Mouse (Mus musculus): ENCODE measurements around the gene Syt7.

The Syt7 gene

DNA sequence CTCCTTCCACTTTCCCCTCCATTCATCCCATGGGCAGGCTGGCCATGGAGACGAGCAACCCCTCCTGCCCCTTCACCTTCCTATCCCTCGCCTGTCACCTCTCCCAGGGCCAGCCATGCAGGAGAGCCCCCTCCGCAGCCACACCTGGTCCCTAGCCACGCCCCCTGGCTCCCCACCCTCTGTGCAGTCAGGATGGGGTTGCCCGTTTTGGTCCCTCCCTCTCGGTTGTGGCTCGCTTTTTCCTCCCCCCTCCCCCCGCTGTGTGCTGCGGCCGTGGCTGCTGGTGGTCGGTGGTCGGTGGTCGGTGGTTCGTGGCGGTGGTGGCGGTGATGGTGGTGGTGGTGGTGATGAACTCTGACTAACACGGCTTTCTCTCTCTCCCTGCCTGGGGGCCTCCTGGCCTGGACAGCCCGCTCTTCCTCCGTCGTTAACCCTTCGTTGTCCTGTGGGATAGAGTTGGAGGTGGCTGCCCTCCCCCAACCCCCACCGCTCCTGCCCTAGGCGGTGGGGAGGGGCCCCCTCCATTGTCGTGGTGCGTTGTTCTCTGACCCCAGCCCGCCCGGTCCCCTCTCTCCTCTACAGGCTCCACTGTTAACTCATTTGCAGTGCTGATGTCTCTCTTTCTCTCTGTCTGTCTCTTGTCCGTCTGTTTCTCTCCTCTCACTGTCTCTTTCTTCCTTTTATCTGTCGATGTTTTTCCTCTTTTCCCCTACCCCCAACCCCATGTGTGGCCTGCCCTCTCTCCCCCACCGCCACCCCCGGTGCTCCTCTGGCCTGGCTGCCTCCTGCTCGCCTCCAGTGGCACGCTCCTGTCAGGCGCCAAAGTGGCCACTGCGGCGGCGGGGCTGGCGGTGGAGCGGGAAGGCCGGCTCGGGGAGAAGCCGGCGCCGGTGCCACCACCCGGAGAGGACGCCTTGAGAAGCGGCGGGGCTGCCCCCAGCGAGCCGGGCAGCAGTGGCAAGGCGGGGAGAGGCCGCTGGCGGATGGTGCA is 33.4 kb downstream of the Syt7 start:
- no peak for DNase-seq (ENCODE audit: low read depth, low spot score)

- DNase-seq (ENCODE audit: low read depth, low spot score) = no peak
These were observed 35.9 kb downstream of the Syt7 start for GRCm38 (mm10) chr19:10424751-10425150.

DNA sequence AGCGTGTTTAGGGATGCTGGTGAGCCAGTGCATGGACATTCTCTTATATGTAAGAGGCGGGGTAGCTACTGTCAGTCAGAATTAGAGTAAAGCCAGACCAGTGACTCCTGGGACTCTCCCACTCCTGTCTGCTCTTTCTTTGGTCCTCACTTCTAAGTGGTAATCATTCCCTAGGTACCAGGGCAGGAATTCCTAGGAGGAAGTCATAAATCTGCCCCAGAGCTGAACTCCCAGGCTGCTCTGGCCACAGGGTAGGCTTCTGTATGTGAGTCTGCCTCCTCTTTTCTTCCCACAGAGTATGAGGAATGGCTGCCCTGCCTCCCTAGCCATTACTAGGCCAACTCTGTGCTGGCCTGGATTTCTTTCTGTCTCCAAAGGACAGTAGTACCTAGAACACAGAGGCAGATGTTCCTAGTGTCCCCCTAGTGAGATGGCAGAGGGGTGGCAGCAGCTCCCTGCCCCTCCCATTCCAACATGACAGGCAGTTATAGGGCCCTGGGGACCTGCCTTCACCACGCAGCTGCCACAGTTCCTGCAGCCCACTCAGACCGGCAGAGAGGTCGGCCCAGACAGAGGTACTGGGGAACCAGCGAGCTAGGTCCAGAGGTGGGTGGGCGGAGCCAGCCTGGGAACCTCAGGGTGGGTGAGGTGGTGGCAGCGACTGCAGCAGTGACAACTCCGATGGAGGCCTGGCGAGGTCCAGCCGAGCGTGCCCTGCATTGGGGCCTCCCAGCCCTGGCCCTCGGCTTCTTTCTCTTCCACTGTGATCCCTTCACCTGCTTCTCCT is 36.8 kb downstream of the Syt7 start:
- DNase-seq (ENCODE audit: low read depth, low spot score) = no peak

GRCm38 (mm10) chr19:10426312-10426711 is 37.4 kb downstream of the Syt7 start:
- no peak for DNase-seq (ENCODE audit: low read depth, low spot score)

- no peak for DNase-seq (ENCODE audit: low read depth, low spot score)
These were observed 37.9 kb downstream of the Syt7 start for GRCm38 (mm10) chr19:10426793-10427192.

GRCm38 (mm10) chr19:10427431-10427830 is 38.5 kb downstream of the Syt7 start:
- no peak for DNase-seq (ENCODE audit: low read depth, low spot score)

DNA sequence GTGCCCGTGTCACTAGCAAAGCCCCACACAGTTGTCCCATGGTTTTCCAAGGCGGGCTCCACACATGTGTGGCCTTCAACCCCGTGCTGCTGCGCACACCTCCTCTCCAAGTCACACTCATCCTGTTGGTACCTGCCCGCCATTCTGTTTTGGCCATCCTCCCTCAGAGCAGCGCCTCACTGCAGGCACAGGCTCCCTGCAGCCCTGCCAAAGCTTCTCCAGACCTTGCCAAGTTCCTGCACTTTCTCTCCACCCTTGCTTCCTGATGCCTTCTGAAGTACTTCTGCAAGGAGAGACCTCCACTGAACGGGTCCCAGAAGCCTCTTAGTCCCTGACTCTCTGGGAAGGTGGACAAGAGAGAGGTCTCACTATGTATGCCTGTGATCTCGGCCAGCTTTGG is 40.5 kb downstream of the Syt7 start:
- no peak for DNase-seq (ENCODE audit: low read depth, low spot score)

GRCm38 (mm10) chr19:10431410-10431809 is 42.5 kb downstream of the Syt7 start:
- no peak for DNase-seq (ENCODE audit: low read depth, low spot score)

- no peak for DNase-seq (ENCODE audit: low read depth, low spot score)
These were observed 43.0 kb downstream of the Syt7 start for GRCm38 (mm10) chr19:10431841-10432240.

- DNase-seq (ENCODE audit: low read depth, low spot score) = no peak
These were observed 44.3 kb downstream of the Syt7 start for GRCm38 (mm10) chr19:10433225-10433624.

DNA sequence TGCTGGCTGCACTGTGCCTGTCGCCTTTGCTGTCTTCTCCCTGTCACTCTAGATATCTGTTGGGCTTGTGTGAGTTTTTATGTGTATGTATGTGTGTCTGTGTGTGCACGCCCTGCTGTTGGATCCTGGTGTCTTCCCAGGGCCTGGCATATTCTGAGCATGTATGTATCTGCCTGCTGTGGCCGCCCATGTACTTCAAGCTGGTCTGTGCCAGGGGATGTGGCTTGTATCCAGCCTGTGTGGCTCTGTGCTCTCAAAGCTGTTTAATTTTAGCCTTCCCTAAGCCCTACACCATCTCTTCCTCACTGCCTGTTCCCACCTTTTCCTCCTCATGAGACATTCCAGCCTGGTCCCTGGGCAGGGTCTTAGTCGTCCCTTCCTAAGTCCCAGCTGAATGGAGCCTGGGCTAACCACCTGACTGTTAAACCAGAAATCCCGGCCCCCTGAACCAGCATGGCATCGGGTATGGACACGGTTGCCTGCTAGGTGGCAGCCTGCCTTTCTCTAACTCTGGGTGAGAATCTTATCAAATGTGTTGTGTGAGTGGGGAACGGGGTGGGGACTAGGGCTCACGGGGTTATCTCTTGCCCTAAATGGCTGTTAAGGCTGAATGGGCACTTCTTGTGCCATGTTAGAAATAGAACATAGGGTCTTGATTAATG is 45.1 kb downstream of the Syt7 start:
- no peak for DNase-seq (ENCODE audit: low read depth, low spot score)

DNA sequence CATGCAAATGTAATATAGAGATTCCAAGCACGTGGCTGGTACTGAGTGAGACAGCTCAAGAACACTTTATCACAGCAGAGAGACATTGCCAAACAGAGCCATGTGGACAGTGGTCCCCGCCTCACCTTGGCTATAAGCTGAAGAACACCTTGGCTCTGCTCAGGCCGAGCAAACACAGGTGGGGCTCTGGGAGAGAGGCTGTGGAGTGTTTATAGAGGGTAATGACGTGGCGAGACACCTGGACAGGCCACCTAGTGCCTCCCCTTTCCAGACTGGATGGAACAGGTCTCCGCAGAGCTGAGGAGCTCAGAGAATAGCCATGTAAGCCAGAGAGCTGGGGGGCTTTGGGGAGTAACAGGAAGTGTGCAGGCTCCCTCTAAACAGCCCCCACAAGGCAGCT is 46.0 kb downstream of the Syt7 start:
- DNase-seq (ENCODE audit: low read depth, low spot score) = no peak

- peak; percentile 71 for DNase-seq (ENCODE audit: low read depth, low spot score)
These were observed 47.0 kb downstream of the Syt7 start for GRCm38 (mm10) chr19:10435908-10436307.

GRCm38 (mm10) chr19:10436726-10437125 is 47.8 kb downstream of the Syt7 start:
- peak; percentile 13 for DNase-seq (ENCODE audit: low read depth, low spot score)

DNA sequence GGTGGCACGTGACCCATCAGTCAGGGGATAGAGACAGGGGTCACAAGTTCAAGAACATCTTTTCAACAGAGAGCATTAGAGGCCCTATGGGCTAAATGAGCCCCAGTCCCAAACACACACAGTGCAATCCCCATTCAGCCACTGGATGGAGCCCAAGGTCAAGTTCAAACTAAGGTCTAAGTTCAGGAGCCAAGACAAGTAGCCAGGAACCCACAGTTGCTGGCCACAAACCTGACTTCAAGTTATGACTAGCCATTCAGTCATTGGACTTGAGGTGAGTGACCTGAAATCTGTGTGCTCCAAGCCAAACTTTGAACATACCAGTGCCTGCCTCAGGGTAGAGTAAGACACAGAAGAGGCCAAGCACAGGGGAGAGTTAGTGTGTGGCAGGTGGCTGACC is 48.6 kb downstream of the Syt7 start:
- DNase-seq (ENCODE audit: low read depth, low spot score) = peak; percentile 7

DNA sequence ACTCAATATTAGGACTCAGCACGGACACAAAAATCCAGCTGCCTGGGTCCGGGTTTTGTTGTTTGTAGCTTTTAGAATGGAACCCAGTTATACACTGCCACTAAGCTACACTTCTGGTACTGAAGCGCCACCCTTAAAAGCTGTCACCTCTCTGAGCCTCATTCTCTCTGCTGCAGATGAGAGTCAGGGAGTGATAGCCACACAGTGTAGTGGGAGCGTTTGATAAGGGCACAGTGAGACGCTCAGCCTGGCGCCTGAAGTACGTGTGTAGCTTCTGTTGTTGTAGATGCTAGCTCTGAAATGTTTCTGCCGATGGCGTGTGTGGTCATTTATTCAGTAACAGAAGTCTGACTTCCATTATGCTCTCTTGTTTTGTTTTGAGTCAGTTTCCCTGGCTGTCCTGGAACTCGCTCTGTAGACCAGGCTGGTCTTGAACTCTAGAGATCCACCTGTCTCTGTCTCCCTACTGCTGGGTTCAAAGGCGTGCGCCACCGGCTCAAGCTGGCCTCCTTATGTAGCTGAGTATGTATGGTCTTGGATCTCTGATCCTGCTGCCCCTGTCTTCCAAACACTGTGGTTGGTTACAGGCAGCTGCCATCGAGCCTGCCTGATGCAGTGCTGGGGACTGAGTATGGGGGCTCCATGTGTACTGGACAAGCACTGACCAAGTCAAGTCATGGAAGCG is 55.9 kb downstream of the Syt7 start:
- DNase-seq (ENCODE audit: low read depth, low spot score) = no peak

DNA sequence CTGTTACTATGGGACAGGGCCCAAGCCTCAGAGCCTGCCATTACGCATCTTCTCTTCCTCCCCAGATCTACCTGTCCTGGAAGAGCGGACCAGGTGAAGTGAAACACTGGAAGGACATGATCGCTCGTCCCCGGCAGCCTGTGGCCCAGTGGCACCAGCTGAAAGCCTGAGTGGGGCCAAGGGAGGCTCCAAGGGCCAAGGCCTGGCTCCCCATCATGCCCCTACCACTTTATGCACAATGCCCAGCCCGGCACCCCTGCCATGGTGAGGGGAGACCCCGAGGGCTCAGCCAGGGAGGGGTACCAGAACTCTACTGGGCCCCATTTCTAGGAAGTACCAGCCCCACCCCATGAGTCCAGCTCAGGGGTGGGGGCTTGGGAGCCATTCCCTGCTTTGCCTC is 59.4 kb downstream of the Syt7 start:
- no peak for DNase-seq (ENCODE audit: low read depth, low spot score)

DNA sequence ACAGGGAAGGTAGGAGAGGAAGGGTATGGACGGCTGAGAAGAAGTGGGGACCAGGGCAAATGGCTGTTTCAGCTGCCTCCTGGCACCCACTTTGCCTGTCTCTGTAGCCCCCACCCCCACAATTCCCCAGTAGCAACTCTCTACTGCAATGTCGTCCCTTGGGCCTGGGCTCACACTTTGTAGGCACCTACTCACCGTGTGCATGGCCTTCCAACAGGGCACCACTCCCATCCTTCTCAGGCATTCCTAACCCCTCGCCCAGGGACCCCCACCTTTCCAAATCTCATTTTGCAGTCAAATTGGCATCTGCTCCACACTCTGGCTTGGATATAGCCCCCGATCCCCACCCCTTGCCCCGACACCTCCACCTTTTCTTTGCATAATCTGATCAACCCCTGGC is 60.3 kb downstream of the Syt7 start:
- no peak for DNase-seq (ENCODE audit: low read depth, low spot score)

- peak; percentile 81 for DNase-seq (ENCODE audit: low read depth, low spot score)
These were observed 60.8 kb downstream of the Syt7 start for GRCm38 (mm10) chr19:10449708-10450107.

GRCm38 (mm10) chr19:10454718-10455436 is 66.0 kb downstream of the Syt7 start:
- DNase-seq (ENCODE audit: low read depth, low spot score) = no peak

- DNase-seq (ENCODE audit: low read depth, low spot score) = no peak
These were observed 66.5 kb downstream of the Syt7 start for GRCm38 (mm10) chr19:10455437-10455806.
